Mouse (Mus musculus) telencephalon, adult 2 months (tissue): ENCODE data around the gene Clec16a.

Experiments
- DNase-seq: peaks from one replicate; pipeline ENCODE4 v3.0.0-alpha.2; 2011; ENCODE audit warnings: low read depth, low spot score

The Clec16a gene

GRCm38 (mm10) chr16:10763540-10764264 lies 218.6 kb downstream of the Clec16a start:
- no peak for DNase-seq

GRCm38 (mm10) chr16:10764323-10764722 lies 219.2 kb downstream of the Clec16a start:
- DNase-seq = no peak

GRCm38 (mm10) chr16:10767158-10767557 lies 222.0 kb downstream of the Clec16a start:
- peak; percentile 41 for DNase-seq

- DNase-seq = no peak
Observed at GRCm38 (mm10) chr16:10768821-10769220, 223.7 kb downstream of the Clec16a start.

GRCm38 (mm10) chr16:10769661-10770060 lies 224.5 kb downstream of the Clec16a start:
- DNase-seq = peak; percentile 76

GRCm38 (mm10) chr16:10770531-10771325 lies 225.6 kb downstream of the Clec16a start:
- no peak for DNase-seq

GRCm38 (mm10) chr16:10771769-10772510 lies 226.8 kb downstream of the Clec16a start:
- no peak for DNase-seq

- no peak for DNase-seq
Observed at GRCm38 (mm10) chr16:10773543-10773942, 228.4 kb downstream of the Clec16a start.

- no peak for DNase-seq
Observed at GRCm38 (mm10) chr16:10774726-10775125, 229.6 kb downstream of the Clec16a start.

GRCm38 (mm10) chr16:10776322-10776721 lies 231.2 kb downstream of the Clec16a start:
- DNase-seq = no peak

- no peak for DNase-seq
Observed at GRCm38 (mm10) chr16:10777579-10778160, 232.5 kb downstream of the Clec16a start.

GRCm38 (mm10) chr16:10780631-10781120 lies 235.5 kb downstream of the Clec16a start:
- no peak for DNase-seq

GRCm38 (mm10) chr16:10781862-10782371 lies 236.8 kb downstream of the Clec16a start:
- no peak for DNase-seq

GRCm38 (mm10) chr16:10782377-10783151 lies 237.4 kb downstream of the Clec16a start:
- DNase-seq = no peak

- no peak for DNase-seq
Observed at GRCm38 (mm10) chr16:10783152-10783434, 238.0 kb downstream of the Clec16a start.

GRCm38 (mm10) chr16:10783451-10783850 lies 238.3 kb downstream of the Clec16a start:
- DNase-seq = no peak

- DNase-seq = no peak
Observed at GRCm38 (mm10) chr16:10783883-10784792, 239.0 kb downstream of the Clec16a start.

- DNase-seq = no peak
Observed at GRCm38 (mm10) chr16:10784793-10785370, 239.7 kb downstream of the Clec16a start.
